Mouse (Mus musculus): ENCODE measurements around the gene Cad. TPM values are rescaled to one million over a fixed set of nuclear protein-coding genes. Genes with fewer than 3 reads are reported as not detected.
A peak's percentile ranks its signal among the peaks of the same experiment; 100 is the strongest.

Gene Cad
- total RNA-seq, 2 experiments from 2014 or later, result 19.1 to 21.7 TPM

DNA sequence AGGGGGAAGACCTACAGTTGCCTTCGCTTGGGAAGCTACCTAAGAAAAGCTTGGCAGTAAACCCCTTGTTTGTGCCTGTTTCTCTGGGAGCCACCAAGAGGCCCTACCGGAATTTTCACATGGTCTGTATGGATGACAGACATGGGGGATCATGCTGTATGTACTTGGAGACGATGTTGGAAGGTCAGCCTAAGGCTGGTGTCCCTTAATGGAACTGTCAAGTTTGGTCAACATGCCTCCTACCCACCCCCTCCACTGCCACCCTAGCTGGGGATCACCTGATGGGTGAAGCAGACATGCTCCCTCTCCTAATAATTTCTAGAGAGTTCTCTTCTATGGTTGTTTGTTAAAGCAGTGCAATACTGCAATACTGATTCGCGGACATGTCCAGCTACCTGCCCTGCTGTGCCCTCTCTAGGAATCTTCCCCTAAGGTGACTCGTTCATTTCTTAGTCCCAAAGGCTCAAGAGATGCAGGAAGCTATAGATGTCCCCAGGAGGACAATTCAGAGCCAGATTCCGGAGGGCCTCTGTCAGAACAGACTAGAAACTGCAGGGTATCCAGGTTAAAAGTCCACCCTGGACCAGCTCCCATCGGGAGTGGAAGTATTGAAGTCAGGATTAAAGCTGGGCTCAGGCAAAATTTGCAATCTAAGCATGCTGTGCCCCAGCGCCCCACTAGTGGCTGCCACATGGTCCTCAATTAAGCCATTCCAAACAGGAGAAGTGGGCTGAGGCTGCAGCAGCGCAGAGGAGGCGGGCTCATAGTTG is 41.3 kb downstream of the Cad start:
- intact Hi-C loops (cut with DNase I), result no loop called here
- DNase-seq, result no peak

DNA sequence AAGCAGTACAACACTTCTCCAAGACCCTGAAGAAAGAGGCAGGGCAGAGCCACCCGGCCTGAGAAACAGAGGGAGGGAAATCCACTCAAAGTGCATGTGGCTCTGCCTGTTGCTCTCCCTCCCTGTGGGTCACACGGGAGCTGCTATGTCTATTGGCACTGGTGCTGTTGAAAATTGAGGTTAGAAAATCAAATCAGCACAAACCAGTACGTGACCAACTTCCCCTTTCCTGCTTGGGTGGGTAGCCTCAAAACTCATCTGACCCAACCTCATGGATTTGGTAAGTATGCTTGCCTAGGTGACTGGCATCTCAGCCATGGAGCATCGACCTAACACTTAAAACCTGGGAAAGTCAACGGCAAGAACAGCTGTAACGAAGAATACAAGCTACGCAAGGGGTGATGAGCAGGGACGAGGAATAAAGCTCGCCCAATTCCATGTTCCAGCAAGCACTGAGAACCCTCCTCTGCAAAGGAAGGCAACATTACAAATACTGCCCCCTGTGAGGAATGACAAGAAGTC is 51.3 kb downstream of the Cad start, which contains the start of gene Dnajc5g:
Gene Dnajc5g, plus strand, starts transcription at position 472 of the 522 bp plus-strand sequence.
- DNase-seq, result no peak
- intact Hi-C loops (cut with DNase I), result no loop called here

DNA sequence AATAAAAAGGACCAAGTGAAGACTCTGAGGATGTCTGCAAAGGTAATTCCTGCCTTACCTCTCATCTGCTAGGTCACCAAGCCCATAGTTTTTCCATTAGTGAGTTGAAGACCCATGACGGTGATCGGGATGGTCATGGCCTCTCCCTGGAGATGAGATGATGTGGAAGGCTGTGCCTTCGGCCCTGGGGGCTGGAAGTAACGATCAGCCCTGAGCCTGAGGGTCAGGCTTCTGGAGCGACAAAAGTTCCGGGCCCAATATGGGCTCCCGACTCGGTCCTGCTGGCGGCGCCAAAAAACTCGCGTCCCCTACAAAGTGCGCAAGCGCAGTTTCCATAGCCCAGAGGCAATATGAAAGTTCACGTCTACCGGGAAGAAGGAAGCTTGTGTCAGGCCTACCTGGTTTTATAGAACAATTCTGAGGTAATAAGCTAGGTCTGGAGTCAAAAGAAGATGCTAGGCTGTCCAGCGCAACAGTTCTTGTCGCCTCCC is 53.5 kb downstream of the Cad start, which contains the start of gene Slc30a3:
Gene Slc30a3, minus strand, starts transcription at position 238 of the 491 bp plus-strand sequence.
- intact Hi-C loops (cut with DNase I), result no loop called here
- no peak for DNase-seq

DNA sequence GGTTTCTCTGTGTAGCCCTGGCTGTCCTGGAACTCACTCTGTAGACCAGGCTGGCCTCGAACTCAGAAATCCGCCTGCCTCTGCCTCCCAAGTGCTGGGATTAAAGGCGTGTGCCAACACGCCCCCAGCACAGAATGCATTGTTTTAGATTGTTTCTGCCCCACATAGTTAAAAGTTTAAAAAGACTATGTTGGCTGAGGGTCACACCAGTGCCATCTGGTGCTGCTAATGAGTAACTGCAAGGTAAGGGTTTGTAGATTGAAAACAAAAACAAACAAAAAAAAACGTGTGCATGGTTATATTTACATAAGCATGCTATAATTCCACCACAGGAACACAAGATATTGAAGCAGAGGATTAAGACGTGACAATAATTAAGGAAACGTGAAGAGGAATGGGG is 56.2 kb downstream of the Cad start:
- intact Hi-C loops (cut with DNase I), result loop anchor here (5.0 to 10.0 kb wide), 2 partner anchors 58 to 306 kb away; partner anchors contain the start of gene Cad
- no peak for DNase-seq

DNA sequence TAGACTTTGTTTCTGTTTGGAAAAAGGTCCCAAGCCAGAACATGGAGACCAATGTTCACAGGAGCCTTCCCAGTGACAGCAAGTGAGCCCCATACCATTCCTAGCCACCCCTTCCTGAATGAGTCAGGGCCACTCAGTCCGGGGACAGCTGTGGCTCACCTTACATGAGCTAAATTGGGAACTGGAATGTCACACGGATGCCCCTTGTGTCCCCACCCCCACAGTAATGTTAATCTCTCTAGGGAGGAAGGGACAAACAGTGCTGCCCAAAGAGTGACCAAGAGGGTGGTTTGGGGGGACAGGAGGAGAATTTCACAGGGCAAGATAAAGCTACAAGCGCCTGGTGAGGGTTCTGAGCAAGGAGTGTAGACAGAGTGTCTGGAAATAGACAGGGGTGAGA is 61.8 kb downstream of the Cad start, which contains the start of gene Trim54:
Gene Trim54, plus strand, starts transcription at position 359 of the 400 bp plus-strand sequence.
- peak; percentile 57 to 69 for DNase-seq
- intact Hi-C loops (cut with DNase I), result loop anchor here (10.0 kb wide), 1 partner anchor 312 kb away; no protein-coding TSS in a partner anchor

DNA sequence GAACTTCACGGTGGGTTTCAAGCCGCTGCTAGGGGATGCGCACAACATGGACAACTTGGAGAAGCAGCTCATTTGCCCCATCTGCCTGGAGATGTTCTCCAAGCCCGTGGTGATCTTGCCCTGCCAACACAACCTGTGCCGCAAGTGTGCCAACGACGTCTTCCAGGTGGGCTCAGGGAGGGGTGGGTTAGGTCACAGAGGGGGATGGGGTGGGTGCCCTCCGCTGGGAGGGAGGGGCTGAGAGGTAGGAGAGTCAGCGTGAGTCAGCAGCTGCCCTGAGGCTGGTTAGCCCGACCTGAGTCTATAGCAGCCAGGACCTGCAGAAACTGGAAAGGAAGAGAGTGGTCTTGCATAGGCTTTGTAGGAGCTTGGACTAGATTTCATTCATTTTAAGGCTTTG is 62.3 kb downstream of the Cad start:
- DNase-seq, result peak in 1 of 2 experiments; percentile 32
- intact Hi-C loops (cut with DNase I), result loop anchor here (10.0 kb wide), 1 partner anchor 312 kb away; no protein-coding TSS in a partner anchor

DNA sequence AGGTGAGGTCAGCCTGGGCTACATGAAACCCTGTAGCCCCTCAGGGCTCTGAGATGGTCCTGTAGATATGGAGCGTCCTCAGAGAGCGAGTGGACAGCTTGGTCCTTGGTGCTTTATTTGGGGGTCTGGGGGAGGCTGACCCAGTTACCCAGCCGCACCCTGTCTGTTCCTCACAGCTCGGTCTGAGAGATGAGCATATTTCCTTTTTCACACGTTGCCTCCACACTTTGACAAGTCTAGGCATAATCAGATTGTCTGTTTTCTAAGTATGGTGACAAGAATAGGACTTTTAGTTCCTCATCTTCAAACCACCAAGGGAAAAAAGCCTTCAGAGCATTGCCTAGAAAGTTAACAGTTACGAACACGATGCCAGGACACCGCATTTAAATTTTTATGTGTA is 66.5 kb downstream of the Cad start:
- DNase-seq, result no peak
- intact Hi-C loops (cut with DNase I), result no loop called here

DNA sequence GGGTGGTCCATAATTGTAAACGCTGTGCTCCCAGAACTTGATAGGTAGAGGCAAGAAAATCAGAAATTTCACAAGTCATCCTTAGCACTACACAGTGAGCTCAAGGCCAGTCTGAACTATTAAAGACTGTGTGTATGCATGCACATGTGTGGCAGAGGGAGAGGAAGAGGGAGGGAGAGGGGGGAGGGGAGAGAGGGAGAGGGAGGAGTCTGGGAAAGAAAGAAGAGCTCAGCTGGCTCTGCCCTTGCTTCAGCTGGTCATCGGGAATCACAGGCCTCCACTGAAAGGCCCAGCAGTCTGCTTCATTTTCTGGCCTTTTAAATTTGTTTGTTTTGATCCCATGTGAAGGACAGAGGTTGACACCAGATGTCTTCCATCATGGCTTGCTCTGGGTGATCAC is 68.9 kb downstream of the Cad start:
- DNase-seq, result no peak
- intact Hi-C loops (cut with DNase I), result no loop called here

DNA sequence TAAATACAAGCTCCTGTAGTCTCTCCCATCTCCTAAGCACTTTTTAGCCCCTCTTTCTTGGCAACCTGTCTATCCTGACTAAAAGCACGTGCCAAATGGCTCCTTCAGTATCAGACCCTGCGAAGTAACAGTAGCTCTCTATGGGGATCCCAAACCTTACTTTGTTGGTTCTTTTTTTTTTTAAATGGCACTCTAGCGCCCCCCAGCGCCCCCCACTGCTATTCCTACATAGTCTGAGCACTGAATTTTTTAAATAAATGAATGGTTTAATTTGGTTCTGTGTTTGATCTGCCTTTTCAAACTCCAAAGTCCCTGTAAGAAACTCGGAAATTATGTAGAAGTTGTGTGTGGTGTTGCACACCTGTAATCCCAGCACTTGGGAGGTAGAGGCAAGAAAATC is 71.5 kb downstream of the Cad start:
- DNase-seq, result no peak
- intact Hi-C loops (cut with DNase I), result no loop called here

Other genes with a start within 250 kb of the Cad start
- gene Mapre3, start 240.1 kb upstream of the Cad start, total RNA-seq (2021), result 10 to 100 TPM; 24.8 to 26.5 TPM
- 10 to 100 TPM; 48.9 TPM for gene Tmem214, start 186.8 kb upstream of the Cad start, total RNA-seq (2021)
- gene Agbl5, start 166.1 kb upstream of the Cad start, total RNA-seq (2021), result 1 to 10 TPM; 9.4 to 9.7 TPM
- gene Ost4, start 147.0 kb upstream of the Cad start, total RNA-seq (2021), result 100 to 1,000 TPM; 162 to 178 TPM
- 10 to 100 TPM; 68.4 to 76.3 TPM for gene Emilin1, start 141.4 kb upstream of the Cad start, total RNA-seq (2021)
- 10 to 100 TPM in 1 of 2 experiments, 1 to 10 TPM in 1; 9.5 to 12.7 TPM for gene Khk, start 133.3 kb upstream of the Cad start, total RNA-seq (2021)
- gene Cgref1, start 109.2 kb upstream of the Cad start, total RNA-seq (2021), result under 1 TPM; 0.60 to 0.64 TPM
- 10 to 100 TPM; 64.9 to 71.3 TPM for gene Preb, start 94.4 kb upstream of the Cad start, total RNA-seq (2021)
- gene Tcf23, start 86.1 kb upstream of the Cad start, total RNA-seq (2021), result under 1 TPM; 0.15 to 0.53 TPM
- gene Atraid, start 6.5 kb upstream of the Cad start, total RNA-seq (2021), result 10 to 100 TPM; 62.7 to 64.1 TPM
- gene Slc5a6, start 5.9 kb upstream of the Cad start, total RNA-seq (2021), result 1 to 10 TPM; 4.7 to 4.8 TPM
- not detected for gene Dnajc5g, start 51.5 kb downstream of the Cad start, total RNA-seq (2021)
- under 1 TPM in 1 of 2 experiments, not detected in 1; 0.25 TPM for gene Slc30a3, start 53.5 kb downstream of the Cad start, total RNA-seq (2021)
- gene Trim54, start 61.9 kb downstream of the Cad start, total RNA-seq (2021), result 10 to 100 TPM; 67.3 to 78.0 TPM
- gene Ucn, start 84.0 kb downstream of the Cad start, total RNA-seq (2021), result not detected
- 10 to 100 TPM; 52.1 to 59.3 TPM for gene Mpv17, start 99.5 kb downstream of the Cad start, total RNA-seq (2021)
- gene Gm29609, start 125.1 kb downstream of the Cad start, total RNA-seq (2021), result 1 to 10 TPM in 1 of 2 experiments, under 1 TPM in 1; 0.38 to 1.6 TPM
- 10 to 100 TPM; 45.1 to 48.3 TPM for gene Gtf3c2, start 125.4 kb downstream of the Cad start, total RNA-seq (2021)
- gene Snx17, start 138.4 kb downstream of the Cad start, total RNA-seq (2021), result 10 to 100 TPM; 80.0 to 80.7 TPM
- 10 to 100 TPM; 44.8 to 45.2 TPM for gene Eif2b4, start 138.7 kb downstream of the Cad start, total RNA-seq (2021)
- gene Zfp513, start 147.5 kb downstream of the Cad start, total RNA-seq (2021), result 10 to 100 TPM; 12.7 to 12.9 TPM
- gene Ppm1g, start 165.9 kb downstream of the Cad start, total RNA-seq (2021), result 10 to 100 TPM; 70.1 to 86.9 TPM
- 10 to 100 TPM; 83.8 to 85.2 TPM for gene Nrbp1, start 186.1 kb downstream of the Cad start, total RNA-seq (2021)
- 1 to 10 TPM in 1 of 2 experiments, not detected in 1; 1.0 TPM for gene Gm9970, start 186.5 kb downstream of the Cad start, total RNA-seq (2021)
- 1 to 10 TPM; 2.1 to 2.5 TPM for gene Krtcap3, start 196.9 kb downstream of the Cad start, total RNA-seq (2021)
- gene Ift172, start 236.3 kb downstream of the Cad start, total RNA-seq (2021), result 10 to 100 TPM; 34.1 to 40.4 TPM
- 10 to 100 TPM in 1 of 2 experiments, 1 to 10 TPM in 1; 3.6 to 10.3 TPM for gene Fndc4, start 241.3 kb downstream of the Cad start, total RNA-seq (2021)
- gene Gckr, start 242.7 kb downstream of the Cad start, total RNA-seq (2021), result not detected

All from heart, postnatal 10 days (tissue).